Mouse (Mus musculus): ENCODE data around the gene Ociad2. TPM values are rescaled to one million over a fixed set of nuclear protein-coding genes. Genes with fewer than 3 reads are reported as not detected.
"Not testable (repeated sequence)": the region's sequence is repeated elsewhere in the genome, so short reads cannot be mapped to it uniquely, and the experiment has no call there.

The Ociad2 gene
- total RNA-seq, 1 experiment from 2014 or later: 13.3 TPM

- ATAC-seq (replicated peaks in 1 of 2; ENCODE audit: insufficient read depth in 1 of 2, low FRiP score in 2 of 2, low TSS enrichment in 1 of 2, low read depth in 1 of 2, poor library complexity in 2 of 2, severe bottlenecking in 2 of 2): not testable (repeated sequence)
Measured at GRCm38 (mm10) chr5:73322684-73323083, 18.1 kb downstream of the Ociad2 start.

GRCm38 (mm10) chr5:73319306-73319705 is 21.5 kb downstream of the Ociad2 start:
- ATAC-seq (replicated peaks in 1 of 2; ENCODE audit: insufficient read depth in 1 of 2, low FRiP score in 2 of 2, low TSS enrichment in 1 of 2, low read depth in 1 of 2, poor library complexity in 2 of 2, severe bottlenecking in 2 of 2): no peak

- ATAC-seq (replicated peaks in 1 of 2; ENCODE audit: insufficient read depth in 1 of 2, low FRiP score in 2 of 2, low TSS enrichment in 1 of 2, low read depth in 1 of 2, poor library complexity in 2 of 2, severe bottlenecking in 2 of 2): no peak
Measured at GRCm38 (mm10) chr5:73314654-73315053, 26.2 kb downstream of the Ociad2 start.

- no peak for ATAC-seq (replicated peaks in 1 of 2; ENCODE audit: insufficient read depth in 1 of 2, low FRiP score in 2 of 2, low TSS enrichment in 1 of 2, low read depth in 1 of 2, poor library complexity in 2 of 2, severe bottlenecking in 2 of 2)
Measured at GRCm38 (mm10) chr5:73313591-73313990, 27.2 kb downstream of the Ociad2 start.

GRCm38 (mm10) chr5:73311458-73311857 is 29.4 kb downstream of the Ociad2 start:
- ATAC-seq (replicated peaks in 1 of 2; ENCODE audit: insufficient read depth in 1 of 2, low FRiP score in 2 of 2, low TSS enrichment in 1 of 2, low read depth in 1 of 2, poor library complexity in 2 of 2, severe bottlenecking in 2 of 2): peak in 1 of 2 experiments; percentile 14; a peak in 1 of 4 replicates

GRCm38 (mm10) chr5:73310401-73310800 is 30.4 kb downstream of the Ociad2 start:
- no peak for ATAC-seq (replicated peaks in 1 of 2; ENCODE audit: insufficient read depth in 1 of 2, low FRiP score in 2 of 2, low TSS enrichment in 1 of 2, low read depth in 1 of 2, poor library complexity in 2 of 2, severe bottlenecking in 2 of 2)

- no peak for ATAC-seq (replicated peaks in 1 of 2; ENCODE audit: insufficient read depth in 1 of 2, low FRiP score in 2 of 2, low TSS enrichment in 1 of 2, low read depth in 1 of 2, poor library complexity in 2 of 2, severe bottlenecking in 2 of 2)
Measured at GRCm38 (mm10) chr5:73309496-73309895, 31.3 kb downstream of the Ociad2 start.

GRCm38 (mm10) chr5:73307297-73307696 is 33.5 kb downstream of the Ociad2 start:
- no peak for ATAC-seq (replicated peaks in 1 of 2; ENCODE audit: insufficient read depth in 1 of 2, low FRiP score in 2 of 2, low TSS enrichment in 1 of 2, low read depth in 1 of 2, poor library complexity in 2 of 2, severe bottlenecking in 2 of 2)

- ATAC-seq (replicated peaks in 1 of 2; ENCODE audit: insufficient read depth in 1 of 2, low FRiP score in 2 of 2, low TSS enrichment in 1 of 2, low read depth in 1 of 2, poor library complexity in 2 of 2, severe bottlenecking in 2 of 2): no peak
Measured at GRCm38 (mm10) chr5:73306486-73306885, 34.3 kb downstream of the Ociad2 start.

GRCm38 (mm10) chr5:73304507-73304906 is 36.3 kb downstream of the Ociad2 start:
- no peak for ATAC-seq (replicated peaks in 1 of 2; ENCODE audit: insufficient read depth in 1 of 2, low FRiP score in 2 of 2, low TSS enrichment in 1 of 2, low read depth in 1 of 2, poor library complexity in 2 of 2, severe bottlenecking in 2 of 2)

- no peak for ATAC-seq (replicated peaks in 1 of 2; ENCODE audit: insufficient read depth in 1 of 2, low FRiP score in 2 of 2, low TSS enrichment in 1 of 2, low read depth in 1 of 2, poor library complexity in 2 of 2, severe bottlenecking in 2 of 2)
Measured at GRCm38 (mm10) chr5:73301601-73302307, 39.1 kb downstream of the Ociad2 start.

GRCm38 (mm10) chr5:73295916-73296315 is 44.9 kb downstream of the Ociad2 start:
- no peak for ATAC-seq (replicated peaks in 1 of 2; ENCODE audit: insufficient read depth in 1 of 2, low FRiP score in 2 of 2, low TSS enrichment in 1 of 2, low read depth in 1 of 2, poor library complexity in 2 of 2, severe bottlenecking in 2 of 2)

- ATAC-seq (replicated peaks in 1 of 2; ENCODE audit: insufficient read depth in 1 of 2, low FRiP score in 2 of 2, low TSS enrichment in 1 of 2, low read depth in 1 of 2, poor library complexity in 2 of 2, severe bottlenecking in 2 of 2): no peak
Measured at GRCm38 (mm10) chr5:73295016-73295415, 45.8 kb downstream of the Ociad2 start.

- no peak for ATAC-seq (replicated peaks in 1 of 2; ENCODE audit: insufficient read depth in 1 of 2, low FRiP score in 2 of 2, low TSS enrichment in 1 of 2, low read depth in 1 of 2, poor library complexity in 2 of 2, severe bottlenecking in 2 of 2)
Measured at GRCm38 (mm10) chr5:73293458-73293827, 47.4 kb downstream of the Ociad2 start.

GRCm38 (mm10) chr5:73292502-73293457 is 48.0 kb downstream of the Ociad2 start, which contains the start of gene Ociad1:
Gene Ociad1 (plus strand): TSS chr5:73292784.
- peak; percentile 98 for ATAC-seq (replicated peaks in 1 of 2; ENCODE audit: insufficient read depth in 1 of 2, low FRiP score in 2 of 2, low TSS enrichment in 1 of 2, low read depth in 1 of 2, poor library complexity in 2 of 2, severe bottlenecking in 2 of 2)

GRCm38 (mm10) chr5:73289900-73290299 is 50.9 kb downstream of the Ociad2 start:
- no peak for ATAC-seq (replicated peaks in 1 of 2; ENCODE audit: insufficient read depth in 1 of 2, low FRiP score in 2 of 2, low TSS enrichment in 1 of 2, low read depth in 1 of 2, poor library complexity in 2 of 2, severe bottlenecking in 2 of 2)

GRCm38 (mm10) chr5:73286603-73287002 is 54.2 kb downstream of the Ociad2 start:
- peak; percentile 44 to 51 for ATAC-seq (replicated peaks in 1 of 2; ENCODE audit: insufficient read depth in 1 of 2, low FRiP score in 2 of 2, low TSS enrichment in 1 of 2, low read depth in 1 of 2, poor library complexity in 2 of 2, severe bottlenecking in 2 of 2)

GRCm38 (mm10) chr5:73285470-73285978 is 55.3 kb downstream of the Ociad2 start:
- ATAC-seq (replicated peaks in 1 of 2; ENCODE audit: insufficient read depth in 1 of 2, low FRiP score in 2 of 2, low TSS enrichment in 1 of 2, low read depth in 1 of 2, poor library complexity in 2 of 2, severe bottlenecking in 2 of 2): no peak

All from hematopoietic stem cell, adult 5-6 weeks (primary cell).